Mouse (Mus musculus) heart, adult 9 months (tissue): ENCODE measurements around the gene Inpp5b.

ENCODE experiments used
- DNase-seq, 2 experiments: peaks; one replicate each; pipeline ENCODE4 v3.0.0; 2022; ENCODE audit warnings: low spot score in 2 of 2

Inpp5b gene

GRCm38 (mm10) chr4:124811347-124811975 lies 69.8 kb downstream of the Inpp5b start:
- no peak for DNase-seq

DNA sequence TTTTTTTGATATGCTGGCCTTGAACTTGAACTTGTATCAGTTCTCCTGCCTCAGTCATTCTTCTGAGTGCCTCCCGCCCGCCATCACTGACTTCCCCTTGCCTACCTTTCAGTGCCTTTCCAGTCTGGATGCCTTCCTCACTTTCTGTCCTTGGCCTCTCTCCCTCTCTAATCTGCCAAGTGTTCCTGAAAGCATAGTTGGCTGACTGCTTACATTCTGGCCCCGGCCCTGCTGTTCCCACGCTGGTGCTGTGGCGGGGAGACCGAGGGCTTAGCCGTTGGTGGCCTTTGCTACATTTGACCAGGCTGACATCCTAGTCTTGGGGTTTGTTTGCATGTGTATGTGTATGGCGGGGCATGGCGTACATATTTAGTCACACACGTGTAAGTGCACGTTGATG lies 74.3 kb downstream of the Inpp5b start:
- peak in 1 of 2 experiments; percentile 17 for DNase-seq

DNA sequence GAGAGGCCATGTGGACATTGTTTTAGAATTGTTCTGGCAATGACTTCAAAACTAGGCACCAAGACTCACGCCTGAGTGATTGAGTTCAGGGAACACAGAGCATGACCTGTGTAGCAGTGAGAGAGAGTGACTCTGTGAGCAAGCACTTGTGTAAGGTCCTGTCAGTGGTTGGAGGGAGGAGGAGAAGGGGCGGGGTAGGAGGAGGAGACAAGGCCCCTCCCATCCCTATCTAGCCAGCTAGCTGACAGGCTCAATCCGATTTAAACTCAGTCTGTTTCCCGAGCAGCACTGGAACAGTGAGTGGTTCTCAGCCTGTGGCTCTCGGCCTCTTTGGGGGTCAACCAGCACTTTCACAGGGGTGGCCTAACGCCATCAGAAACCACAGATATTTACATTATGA lies 76.2 kb downstream of the Inpp5b start:
- DNase-seq: peak; percentile 51 to 56

DNA sequence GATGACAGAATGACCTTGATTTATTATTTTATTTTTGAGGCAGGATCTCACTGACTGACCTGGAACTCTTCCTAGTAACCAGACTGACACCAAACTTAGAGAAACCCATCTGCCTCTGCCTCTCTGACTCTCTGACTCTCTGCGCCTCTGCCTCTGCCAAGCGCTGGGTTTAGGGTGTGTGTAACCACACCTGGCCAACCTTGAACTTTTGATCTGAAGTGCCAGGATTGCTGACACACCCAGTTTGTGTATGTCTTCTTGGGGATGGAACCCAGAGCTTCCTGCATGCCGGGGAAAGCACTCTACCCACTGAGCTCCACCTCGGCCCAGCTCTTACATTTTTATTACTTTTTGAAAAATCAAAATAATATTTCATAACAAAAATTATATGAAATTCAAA lies 77.2 kb downstream of the Inpp5b start:
- DNase-seq: no peak

- no peak for DNase-seq
Measured at GRCm38 (mm10) chr4:124824967-124825366, 83.3 kb downstream of the Inpp5b start.

DNA sequence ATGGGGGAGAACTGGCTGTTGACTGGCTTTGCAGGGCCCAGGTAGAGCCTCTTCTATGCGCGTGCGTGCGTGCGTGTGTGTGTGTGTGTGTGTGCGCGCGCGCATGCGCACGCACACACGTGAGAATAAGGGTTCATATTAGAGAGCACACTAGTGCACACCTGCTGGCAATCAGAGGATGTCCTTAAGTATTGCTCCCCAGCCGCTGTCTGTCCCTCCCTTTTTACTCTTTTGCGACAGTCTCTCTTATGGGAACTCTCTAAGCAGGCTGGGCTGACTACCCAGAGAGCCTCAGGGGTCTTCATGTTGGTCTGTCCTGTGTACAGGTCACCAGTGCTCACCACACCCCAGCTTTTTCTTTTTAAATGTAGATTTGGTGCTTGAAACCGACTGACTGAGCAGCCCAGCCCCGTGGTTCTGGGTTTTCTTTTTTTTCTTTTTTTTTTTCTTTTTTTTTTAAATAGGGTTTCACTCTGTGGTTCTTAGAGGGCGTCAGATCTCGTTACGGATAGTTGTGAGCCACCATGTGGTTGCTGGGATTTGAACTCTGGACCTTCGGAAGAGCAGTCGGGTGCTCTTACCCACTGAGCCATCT lies 83.8 kb downstream of the Inpp5b start:
- no peak for DNase-seq

- DNase-seq: no peak
Measured at GRCm38 (mm10) chr4:124829671-124830070, 88.0 kb downstream of the Inpp5b start.

- DNase-seq: no peak
Measured at GRCm38 (mm10) chr4:124832796-124833195, 91.1 kb downstream of the Inpp5b start.

- no peak for DNase-seq
Measured at GRCm38 (mm10) chr4:124838035-124838700, 96.5 kb downstream of the Inpp5b start.

DNA sequence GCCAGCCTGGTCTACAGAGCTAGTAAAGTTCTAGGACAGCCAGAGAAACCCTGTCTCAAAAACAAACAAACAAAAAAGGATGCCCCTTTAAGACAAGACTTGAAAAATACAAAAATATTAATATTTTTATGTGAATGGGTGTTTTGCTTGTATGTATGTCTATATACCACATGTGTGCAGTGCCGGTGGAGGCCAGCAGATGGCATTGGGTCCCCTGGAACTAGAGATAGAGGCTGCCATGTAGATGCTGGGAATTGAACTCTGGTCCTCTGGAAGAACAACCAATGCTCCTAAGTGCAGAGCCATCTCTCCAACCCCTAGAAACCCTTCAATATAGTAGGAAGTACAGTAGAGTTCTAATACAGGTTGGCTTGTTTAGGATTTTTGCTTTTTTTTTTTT lies 99.3 kb downstream of the Inpp5b start:
- no peak for DNase-seq

DNA sequence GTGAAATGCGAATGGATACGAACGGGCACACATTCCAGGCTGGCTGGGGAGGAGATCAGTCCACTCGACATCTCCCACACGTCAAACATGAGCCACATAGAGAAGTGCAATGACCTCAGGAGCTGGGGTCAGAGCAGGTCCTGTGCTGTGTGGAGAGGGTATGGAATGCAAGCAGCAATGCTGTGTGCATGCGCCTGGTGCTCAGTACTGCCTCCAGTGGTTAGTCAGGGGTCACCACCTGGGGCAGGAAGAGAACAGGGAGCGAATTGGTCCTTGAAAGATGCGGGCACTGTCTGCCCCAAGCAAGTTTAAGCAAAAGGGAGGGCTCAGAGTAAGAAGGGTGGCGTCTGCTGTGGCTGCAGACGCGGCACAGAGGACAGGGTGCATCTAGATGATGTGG lies 101.8 kb downstream of the Inpp5b start:
- no peak for DNase-seq

DNA sequence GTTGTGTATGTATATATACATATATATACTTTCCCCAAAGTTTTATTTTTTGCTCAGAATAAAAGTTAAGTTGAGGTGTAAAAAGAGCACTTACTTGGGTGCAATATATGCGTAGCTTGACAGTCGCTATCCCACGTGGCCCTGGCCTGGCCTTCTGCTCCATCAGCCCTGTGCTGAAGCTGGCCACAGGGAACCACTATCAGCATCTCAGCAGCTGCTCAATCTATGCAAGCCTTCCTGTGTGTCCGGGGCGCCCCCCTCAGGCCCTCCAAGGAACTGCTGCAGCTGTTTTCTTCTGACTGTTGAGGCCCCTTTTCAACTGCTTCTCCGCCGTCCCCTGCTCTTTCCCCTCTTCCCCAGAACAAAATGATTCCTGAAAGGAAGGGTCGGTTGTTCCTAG lies 105.9 kb downstream of the Inpp5b start:
- peak; percentile 56 to 74 for DNase-seq

DNA sequence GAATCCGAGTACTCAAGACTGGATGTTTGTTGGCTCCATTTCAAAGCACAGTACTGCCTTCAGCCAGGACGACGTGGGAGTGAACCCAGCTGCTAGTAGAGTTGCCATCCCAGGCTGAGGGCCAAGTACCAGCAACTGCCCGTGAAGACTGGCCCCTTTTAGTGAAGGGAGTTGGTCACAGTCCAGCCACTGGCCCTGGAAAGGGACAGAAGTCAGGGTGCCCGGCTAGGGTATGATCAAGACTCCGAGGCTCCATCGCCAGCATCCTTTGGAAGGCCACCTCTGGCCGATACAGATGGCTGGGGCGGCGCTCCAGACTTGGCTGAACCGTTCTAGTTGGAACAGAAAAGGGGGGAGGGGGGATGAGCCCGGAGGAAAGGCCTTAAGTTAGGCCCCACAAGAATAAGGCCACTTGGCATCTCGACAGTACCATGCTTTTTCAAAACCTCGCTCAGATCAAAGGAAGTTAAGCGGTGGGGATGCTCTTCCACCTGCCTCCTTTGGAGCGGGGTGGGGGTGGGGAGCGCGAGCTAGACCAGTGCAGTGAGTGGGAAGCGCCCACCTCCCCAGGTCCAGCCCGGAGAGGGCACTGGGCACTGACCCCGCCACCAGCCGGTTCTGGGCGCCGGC lies 108.1 kb downstream of the Inpp5b start:
- peak; percentile 43 to 44 for DNase-seq

DNA sequence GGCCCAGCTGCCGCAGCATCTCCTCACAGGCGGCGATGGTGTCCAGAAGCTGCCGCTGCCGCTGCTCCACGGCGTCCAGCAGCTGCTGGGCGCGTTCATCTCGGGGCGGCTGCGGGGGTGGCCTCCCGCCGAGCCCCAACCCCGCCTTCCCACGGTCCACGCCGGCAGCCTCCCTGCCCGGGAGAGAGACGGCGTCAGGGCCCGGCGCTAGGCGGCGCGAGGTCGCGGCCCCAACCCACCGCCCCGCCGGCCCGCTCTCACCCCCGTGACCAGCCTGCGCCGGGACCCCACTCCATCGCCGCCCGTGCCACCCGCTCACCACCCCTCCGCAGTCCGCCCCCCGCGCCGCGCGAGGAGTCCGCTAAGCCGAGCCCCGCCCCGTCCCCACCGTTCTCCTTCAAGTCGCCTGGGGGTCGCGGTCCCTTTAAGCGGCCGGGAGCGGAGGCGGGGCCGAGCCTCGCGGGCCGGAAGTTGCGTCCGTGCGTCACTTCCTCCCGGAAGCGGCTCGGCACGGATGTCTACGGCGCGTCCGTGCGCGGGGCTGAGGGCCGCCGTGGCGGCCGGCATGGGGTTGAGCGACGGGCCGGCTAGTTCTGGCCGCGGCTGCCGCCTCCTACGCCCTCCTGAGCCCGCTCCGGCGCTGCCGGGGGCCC lies 108.7 kb downstream of the Inpp5b start, which contains the start of gene Yrdc:
Gene Yrdc (plus strand): TSS at position 419 of the 653 bp plus-strand sequence.
- peak; percentile 91 to 93 for DNase-seq
